Mouse (Mus musculus) liver (tissue): ENCODE measurements around the gene Slc26a8.

Source experiments
- DNase-seq: peaks from one replicate; pipeline ENCODE4 v3.0.0-alpha.2; 2020; ENCODE audit warnings: mixed read lengths

Slc26a8 gene

DNA sequence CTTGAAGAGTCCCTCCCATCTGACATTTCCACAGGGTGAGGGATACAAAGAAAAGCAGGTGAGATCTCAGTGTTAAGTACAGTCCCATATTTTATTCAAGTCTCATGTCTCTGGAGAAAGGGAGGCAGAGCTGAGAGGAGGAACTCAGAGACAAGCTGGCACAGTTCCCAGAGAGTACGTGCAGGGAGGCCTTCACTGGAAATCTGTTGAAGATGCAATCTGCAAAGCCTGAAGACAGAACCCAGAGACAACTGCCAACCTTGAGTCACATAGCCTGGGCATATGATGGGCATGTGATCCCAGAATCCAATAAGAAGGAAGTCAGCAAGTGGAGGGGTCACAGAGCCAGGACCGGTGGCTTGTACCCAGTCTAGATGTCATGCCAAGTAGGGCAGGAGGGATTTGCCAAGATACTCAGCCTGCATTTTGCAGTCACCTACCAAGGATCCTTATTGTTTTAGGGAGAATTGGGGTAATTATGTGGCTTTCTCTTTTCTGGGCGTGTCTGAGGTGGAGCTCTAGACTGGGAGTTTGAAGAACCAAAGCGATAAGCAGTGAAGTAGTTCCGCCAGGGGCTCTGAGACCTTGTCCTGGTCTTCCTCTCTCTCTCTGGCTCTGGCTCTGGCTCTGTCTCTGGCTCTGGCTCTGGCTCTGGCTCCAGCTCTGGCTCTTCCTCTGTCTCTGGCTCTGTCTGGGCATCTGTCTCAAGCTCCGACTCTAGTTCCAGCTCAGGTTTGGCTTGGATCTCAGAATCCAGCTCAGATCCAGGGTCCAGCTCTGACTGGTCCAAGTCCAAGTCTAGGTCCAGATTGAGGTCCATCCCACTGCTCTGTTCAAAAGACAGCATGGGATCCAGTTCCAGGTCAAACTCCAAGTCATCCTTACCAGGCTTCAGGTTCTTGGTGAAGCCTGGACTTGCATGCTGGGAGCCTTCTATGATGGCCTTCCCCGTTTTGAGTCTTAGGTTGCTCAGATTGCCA is 52.0 kb downstream of the Slc26a8 start:
- no peak for DNase-seq

DNA sequence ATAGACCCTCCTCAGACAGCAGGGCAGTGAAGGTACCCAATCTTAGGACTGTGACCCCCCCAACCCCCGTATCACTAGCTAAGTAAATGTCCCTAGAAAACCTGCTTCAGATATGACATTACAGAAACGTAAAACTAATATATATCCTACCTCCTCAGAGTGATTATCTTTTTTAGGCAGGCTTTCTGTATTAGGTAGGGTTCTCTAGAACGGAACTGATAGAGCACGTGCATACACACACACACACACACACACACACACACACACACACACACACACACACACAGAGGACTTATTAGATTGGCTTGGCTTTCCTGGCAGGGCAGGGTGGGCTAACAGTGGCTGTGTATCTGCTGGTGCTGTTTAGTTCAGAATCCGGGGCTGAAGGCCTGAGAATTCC is 54.2 kb downstream of the Slc26a8 start:
- no peak for DNase-seq

DNA sequence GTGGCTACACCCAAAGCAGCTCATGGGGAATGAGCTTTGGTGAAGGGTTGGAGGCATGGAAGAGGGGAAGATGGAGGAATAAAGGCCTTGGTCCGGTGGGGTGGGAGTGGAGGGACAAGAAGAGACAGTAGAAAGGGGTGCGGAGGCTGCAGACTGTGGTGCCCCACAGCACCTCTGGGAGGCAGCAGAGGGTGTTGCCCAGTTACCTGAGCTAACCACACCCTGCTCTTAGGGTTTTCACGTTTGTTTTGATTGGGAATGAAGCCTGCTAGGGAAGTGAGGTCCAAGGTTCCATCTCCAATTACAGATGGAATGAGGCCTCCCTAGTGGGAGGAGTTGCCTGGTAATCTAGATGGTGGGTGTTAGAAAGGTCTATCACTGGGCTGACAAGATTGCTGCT is 60.9 kb downstream of the Slc26a8 start:
- DNase-seq = no peak

DNA sequence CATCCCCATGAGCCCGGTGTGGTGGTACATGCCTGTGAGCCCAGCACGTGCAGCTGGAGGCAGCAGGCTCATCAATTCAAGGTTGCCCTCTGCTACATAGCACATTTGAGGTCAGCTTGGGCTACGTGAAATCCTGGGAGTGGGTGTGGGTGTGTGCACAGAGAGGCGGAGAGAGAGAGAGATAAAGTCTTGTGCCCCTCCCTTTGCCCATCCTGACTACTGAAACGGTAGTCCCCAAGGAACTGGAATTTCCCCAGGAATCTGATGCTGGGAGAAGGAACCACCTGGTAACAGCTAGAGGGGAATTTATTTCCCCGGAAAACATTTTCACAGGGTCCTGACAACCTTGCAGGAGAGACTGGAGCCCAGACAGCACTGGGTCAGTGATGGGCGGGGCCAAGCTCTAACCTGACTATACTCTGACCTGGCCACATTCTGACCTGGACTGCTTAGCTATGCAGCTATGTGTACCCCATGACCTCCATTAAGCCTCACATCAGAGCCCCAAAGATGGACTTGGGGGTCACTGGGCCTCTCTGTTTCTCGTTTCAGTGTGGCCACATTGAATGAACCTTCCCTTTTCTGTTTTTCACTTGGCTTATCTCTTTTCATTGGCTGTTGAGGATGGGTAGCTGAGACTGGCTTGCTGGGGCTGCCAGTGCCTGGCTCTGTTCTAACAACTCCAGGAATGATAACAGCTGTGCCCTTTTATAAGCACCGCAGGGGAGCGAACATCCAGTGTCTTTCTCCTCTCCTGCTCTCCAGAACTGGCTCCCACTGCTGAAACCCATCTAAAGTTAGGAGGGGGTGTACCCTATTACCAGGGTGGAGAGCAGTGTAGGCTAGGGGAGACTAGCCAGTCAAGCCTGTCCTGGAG is 61.5 kb downstream of the Slc26a8 start:
- DNase-seq = no peak

DNA sequence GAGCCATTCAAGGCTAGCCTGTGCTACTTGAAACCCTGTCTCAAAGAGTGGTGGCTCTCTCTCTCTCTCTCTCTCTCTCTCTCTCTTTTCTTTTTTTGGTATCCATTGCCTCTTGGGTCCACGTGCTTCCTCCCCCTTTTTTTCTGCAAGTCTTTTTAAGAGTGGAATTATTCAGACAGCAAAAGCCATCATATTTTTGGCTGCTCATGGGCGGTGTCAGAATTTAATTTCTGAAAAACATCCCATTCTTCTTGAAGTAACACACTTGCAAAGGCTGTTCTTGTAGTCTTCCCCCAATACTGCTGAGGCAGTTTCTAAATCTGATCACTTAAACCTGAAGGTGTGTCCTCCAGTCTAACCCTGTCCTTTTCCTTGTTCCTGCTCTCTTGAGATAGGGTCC is 63.1 kb downstream of the Slc26a8 start:
- DNase-seq = no peak

DNA sequence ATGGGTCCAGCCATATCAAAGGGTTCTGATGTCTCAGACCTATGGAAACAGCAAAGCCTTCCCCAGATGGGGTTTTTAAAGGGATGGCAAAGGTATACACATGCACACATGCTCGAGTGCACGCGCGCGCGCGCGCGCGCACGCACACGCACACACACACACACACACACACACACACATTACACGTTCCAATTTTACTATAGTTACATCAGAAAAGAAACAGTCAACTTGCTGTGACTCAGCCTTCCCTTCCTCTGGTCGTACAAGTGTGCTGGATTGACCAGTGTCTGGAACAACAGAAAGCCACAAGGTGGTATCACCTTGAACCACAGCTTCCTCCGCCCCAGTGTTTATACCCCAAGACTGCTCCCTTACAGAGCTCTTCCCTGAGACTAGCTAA is 64.7 kb downstream of the Slc26a8 start:
- DNase-seq = no peak

DNA sequence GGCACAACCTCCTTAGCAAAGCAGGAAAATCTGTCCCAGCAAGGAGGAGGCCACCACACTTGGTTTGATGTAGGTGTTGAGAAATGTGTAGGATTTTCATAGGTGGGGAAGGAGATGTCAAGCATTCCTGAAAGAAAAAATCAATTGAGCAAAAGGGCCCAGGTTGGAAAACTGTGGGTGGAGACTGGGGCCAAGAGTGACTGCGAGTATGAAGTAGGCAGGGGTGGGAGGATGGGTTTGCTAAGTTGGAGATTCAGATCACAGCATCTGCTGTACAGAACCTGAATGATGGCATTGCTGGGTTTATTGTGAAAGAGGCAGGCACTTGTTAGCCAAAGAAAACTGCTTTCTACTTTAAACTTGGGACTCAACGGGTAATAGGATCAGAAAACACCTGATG is 65.2 kb downstream of the Slc26a8 start:
- no peak for DNase-seq

DNA sequence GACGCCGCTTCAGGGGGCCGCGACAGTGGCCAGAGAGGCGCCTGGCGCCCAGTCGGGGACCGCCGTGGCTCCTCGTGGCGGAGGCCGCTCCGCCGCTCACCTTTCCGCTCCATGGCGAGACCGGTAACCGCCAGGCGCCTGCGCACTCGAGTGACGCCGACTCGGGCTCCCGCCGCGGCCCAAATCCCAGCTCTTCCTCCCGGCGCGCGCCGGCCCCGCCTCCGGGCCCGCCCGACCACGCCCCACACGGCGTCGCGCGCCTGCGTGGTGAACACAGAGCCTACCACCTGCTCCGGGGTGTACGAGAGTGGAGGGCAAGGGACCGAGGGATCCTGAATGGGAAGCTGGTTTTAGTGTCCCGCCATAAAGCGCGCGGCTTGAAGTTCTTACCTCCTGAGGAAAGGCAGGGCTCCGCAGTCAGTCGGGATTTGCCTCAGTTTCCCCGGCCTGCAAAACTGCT is 67.7 kb downstream of the Slc26a8 start, which contains the start of gene Srpk1:
Srpk1 (minus strand) TSS at position 410 of the 460 bp plus-strand sequence.
- peak; percentile 93 for DNase-seq

DNA sequence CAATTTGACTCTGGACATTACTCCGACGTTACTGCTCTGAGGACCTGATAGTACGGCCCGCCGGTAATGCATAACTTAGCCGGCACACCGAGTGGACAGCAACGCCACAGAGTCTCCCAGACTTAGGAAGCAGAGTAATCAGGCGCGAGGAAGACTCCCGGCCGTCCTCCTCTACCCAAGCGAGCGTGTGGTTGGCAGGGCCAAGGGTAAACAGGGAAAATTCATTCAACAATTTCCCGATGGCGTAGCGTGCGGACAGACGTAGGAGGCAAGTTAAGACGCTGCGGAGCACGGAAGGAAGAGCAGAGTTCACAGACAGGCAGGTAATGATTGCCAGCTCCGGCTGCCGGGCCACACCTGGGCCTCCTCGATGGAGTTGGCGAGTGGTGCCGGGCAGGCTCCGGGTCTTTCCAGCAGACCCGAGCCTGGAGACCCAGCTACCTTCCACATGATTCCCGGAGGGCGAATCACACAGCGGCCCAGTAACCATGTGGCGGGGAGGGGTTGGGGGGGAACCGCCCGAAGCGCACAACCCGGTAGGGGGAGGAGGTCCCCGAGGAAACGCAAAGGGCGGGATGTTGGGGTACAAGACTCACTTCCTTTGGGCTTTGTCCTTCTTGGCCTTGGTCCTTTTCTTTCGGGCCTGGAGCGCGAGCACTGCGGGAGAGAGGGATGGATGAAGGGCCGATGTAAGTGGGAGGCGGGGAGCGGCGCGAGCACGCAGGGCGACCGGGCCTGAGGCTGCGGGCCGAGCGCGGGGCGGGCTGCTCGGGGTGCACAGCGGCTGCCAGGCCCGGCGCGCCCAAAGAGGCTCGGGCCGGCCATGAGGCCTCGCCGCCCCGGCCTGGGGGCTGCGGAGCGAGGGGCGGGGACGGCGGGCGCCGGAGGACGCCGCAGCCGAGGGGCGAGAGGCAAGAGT is 68.4 kb downstream of the Slc26a8 start:
- DNase-seq = peak; percentile 73

DNA sequence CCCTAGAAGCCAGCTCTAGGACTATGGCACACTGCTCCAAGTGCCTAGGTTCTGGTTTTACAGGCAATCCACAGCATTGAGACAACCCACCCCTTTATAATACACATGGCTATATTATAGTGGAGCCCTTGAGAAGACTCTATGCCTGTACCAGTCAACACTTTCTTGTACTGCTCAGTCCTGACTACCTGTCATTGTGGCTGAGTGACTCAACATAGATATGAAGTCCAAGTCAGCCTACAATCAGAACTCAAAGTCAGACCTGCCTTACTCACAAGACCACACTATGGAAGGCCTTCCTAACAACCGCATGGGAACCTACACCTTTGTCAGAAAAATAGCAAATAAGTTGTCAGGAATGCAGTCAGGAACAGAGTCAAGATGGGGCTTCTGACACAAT is 71.3 kb downstream of the Slc26a8 start:
- DNase-seq = no peak

DNA sequence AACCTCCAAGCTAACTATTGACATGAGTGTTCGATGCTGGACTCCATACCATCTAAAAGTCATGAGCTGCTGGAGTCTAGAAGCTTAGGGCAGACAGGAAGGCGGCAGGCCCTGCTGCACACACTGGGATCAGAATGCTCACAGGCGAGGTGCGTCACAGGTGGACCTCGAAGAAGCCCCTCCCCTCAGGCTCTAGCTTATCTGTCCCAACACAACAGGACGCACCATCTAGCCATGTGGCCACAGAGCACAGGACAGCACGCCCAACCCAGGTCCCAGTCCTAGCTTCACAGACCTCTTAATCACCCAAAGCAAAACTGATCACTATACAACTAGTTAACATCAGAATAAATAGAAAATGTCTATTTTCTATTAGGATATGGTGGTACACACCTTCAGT is 71.9 kb downstream of the Slc26a8 start:
- peak; percentile 56 for DNase-seq

DNA sequence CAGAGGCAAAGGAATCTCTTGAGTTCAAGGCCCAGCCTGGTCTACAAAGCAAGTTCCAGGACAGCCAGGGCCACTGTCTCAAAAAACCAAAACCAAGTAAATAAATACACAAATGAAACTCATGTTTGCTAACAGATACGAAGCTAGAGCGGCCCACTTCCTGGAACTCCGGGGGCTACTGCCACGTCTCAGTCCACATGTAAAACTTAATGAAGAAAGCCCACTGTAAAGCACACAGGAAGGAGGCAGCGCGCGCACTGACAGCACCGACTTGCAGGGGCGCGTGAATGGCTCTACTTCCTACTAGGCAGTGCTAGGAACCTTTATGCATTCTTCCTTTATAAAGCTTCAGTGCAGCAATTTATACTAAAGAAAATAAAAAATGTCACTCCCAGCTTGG is 72.4 kb downstream of the Slc26a8 start:
- no peak for DNase-seq

DNA sequence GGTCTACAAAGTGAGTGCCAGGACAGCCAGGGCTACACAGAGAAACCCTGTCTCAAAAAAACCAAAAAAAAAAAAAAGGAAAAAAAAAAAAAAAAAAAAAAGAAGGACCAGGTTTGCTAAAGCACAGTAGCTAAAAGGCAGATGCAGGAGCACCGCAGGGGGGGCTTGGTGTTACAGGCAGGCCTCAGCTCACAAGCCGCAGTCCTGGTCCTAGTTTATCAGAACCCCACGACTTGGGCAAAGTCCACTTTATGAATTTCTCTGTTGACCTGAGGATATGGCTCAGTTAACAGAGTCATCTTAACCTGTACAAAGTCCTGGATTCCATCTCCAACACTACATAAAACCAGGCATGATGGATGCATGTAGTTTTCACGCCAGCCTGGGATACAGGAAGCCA is 74.7 kb downstream of the Slc26a8 start:
- no peak for DNase-seq

DNA sequence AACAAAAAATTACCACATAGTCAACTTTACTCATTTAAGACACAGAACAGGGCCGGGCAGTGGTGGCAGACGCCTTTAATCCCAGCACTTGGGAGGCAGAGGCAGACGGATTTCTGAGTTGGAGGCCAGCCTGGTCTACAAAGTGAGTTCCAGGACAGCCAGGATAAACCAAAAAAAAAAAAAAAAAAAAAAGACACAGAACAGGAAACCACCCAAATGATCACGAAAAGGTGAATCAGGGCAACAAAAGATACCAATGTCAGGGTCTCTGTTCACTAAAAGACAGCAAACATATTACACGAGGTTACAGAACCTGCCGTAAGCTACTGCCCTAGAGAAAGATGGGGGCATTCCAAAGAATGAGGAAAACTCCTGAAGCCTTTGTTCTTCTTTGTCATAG is 76.9 kb downstream of the Slc26a8 start:
- no peak for DNase-seq

DNA sequence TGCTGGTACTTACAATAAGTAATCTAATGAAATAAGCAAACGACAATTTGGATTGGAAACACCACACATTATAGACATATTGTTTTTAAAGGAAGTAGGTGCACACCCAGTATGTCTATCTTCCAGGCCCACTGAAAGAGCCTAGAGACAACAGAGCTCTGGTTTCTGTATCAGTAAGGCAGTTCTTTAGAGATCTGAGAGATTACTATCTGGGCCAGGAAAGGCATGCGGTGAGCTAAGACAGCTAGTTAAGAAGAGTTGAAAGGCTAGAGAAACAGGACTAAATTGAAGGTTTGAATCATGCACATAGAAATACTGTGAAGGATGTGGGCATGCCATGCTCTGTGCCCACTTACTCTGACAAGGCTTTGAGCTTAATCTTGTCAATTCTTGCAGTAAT is 77.4 kb downstream of the Slc26a8 start:
- DNase-seq = no peak

DNA sequence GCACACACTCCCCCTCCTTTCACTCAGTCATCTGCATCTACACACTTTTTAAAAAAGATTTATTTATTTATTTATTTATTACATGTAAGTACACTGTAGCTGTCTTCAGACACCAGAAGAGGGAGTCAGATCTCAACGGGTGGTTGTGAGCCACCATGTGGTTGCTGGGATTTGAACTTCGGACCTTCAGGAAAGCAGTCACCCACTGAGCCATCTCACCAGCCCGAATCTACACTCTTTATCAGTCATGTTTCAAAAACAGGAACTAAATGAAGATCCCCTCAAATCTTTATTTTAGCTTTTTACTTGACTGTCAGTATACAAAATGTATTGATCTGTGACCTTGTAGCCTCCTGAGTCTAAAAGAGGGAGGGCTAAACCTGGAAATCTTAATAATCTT is 80.5 kb downstream of the Slc26a8 start:
- no peak for DNase-seq

DNA sequence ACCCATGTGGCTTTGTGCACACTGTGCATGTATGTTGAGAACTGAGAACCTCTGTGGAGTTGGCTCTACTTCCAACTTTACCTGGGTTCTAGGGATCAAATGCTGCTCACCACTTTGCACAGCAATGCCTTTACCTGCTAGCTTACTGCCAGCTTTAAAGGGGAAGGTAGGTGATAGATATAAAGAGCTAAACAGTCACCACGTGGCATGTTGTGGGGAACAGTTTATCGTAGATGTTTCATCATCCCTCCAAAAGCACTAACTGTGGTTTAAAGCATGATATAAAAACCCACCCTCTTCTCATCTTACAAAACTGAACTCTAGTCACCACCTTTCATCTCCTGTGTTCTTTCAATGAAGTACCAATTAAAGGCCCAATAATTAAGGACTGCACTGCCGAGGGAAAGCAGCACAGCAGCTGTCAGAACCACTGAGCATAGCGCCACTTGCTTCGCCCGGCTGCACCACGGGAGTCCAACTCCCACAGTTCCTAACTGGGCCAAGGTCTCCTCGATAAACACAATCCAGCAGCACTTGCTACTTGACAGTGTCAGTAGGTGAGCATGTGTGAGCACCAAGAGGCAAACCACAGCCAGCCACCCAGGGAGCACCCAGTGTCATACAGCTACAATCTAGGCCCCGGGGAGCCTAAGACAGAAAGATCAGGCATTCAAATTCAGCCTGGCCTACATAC is 88.3 kb downstream of the Slc26a8 start:
- no peak for DNase-seq

DNA sequence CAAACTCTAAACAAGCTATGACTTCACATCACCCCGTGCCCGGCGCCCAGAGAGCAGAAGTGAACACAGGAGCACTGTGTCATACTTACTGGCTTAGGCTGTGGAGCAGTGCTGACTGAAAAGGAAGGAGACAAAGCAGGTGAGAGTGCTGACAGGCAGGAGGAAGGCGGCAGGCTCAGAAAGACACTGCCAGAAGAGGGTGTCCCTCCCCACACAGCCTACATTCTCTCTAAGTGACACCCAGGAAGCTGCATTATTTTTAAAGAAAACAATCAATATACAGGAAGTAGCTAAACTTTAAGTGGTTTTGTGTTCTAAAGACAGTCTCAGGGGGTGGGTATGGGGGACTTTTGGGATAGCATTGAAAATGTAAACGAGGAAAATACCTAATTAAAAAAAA is 89.3 kb downstream of the Slc26a8 start:
- DNase-seq = no peak

DNA sequence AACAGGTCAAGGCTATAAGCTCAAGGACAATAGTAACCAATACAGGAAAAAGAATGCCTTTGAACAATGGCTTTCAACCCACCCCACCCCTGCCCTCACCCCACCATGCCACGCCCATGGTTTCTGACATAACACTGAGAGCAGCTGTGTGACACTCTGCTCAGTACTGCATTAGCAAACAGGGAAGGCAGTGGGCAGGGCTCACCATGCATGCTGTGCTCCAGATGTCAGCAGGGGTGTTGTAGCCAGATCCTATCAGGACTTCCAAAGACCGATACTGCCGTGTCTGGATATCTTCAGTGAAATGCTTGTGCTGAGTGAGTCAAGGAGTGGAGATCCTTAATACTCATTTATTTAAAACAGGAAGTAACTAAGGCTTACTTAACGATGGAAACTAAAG is 96.1 kb downstream of the Slc26a8 start:
- no peak for DNase-seq

DNA sequence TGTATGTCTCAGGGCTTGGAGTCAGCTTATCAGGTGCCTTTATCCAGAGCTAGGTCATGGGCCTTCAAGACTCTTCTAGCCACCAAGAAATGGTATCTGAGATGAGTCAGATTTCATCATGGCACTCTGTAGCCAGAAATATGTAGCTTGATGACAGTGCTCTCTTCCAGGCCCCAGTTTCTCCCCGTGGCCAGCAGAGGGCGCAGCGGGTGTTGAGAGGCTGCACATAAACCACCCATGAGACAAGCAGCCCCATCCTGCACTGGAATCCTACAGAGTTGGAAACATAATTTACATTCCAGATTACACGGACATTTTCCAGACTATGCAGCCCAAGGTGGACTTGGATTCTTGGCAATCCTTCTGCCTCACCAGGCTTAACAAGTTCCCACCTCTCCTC is 97.0 kb downstream of the Slc26a8 start:
- DNase-seq = peak; percentile 77

DNA sequence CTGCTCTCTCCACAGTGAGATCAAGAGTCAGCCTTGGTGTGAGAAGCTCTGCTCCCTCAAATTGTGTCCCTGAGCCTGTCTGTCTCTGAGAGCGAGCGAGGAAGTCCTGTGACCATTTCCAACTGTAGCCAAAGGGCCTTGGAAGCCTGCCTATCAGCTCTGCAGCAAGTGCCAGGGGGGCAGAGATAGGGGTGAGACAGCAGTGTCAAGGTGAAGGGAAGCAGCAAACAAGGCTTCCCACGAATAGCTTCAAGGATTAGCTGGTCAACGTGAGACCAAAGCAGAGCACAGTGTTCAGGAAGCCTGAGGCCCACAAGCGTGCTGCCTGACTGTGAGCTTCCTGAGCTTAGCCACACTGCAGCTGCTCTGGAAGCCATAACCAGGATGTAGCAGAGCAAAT is 98.6 kb downstream of the Slc26a8 start:
- no peak for DNase-seq

DNA sequence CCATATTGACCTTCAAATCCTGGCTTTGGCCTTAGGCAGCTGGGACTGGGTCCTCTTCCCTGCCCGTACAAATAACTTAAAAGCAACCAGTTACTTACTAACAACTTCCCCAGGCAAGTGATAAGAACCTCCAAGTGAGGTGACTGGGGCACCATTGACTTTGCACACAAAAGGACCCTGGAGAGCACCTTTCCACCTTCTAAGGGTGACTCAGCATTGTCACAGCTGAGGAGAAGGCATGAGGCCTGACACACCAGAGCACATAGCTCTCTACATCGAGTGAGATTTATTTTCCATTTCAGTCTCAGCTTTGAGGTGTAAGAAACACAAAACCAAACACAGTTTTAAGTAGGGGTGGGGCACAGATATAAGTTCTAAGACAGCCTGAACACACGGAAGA is 99.4 kb downstream of the Slc26a8 start:
- no peak for DNase-seq
